16 mouse cellular contexts compared by ENCODE assay signal in genomic region chr6:142413845-142414244, GRCm38 (mm10). TPM values are rescaled to one million over a fixed set of nuclear protein-coding genes. Genes with fewer than 3 reads are reported as not detected.
DNase-seq lines count a peak whose midpoint lies in the region; ATAC-seq lines count a peak whose summit lies in the region.
"Had no signal": no experiment of that assay in that cellular context is flagged by ENCODE, and none has a peak within 500 bp of the region (broad histone marks: within the 10 kb centered on the region; RNA-seq: fewer than 3 reads in every experiment).

No protein-coding gene starts in this region.

- no peak for DNase-seq in heart, embryonic 10.5 days (ENCODE audit: low spot score)
- DNase-seq in heart, postnatal 25 days (ENCODE audit: low spot score) = no peak
- DNase-seq in spleen, adult 18-20 months = no peak
- no peak for DNase-seq in urinary bladder, adult 18-20 months (ENCODE audit: low spot score in 2 of 2)
- DNase-seq in frontal cortex, postnatal 36 days (ENCODE audit: low spot score in 2 of 2) = no peak
- DNase-seq: adrenal gland, adult 8-10 months; kidney, adult 11 months; liver, postnatal 0 days; right cerebral cortex, postnatal 25 days had no signal

- H3K9me3 ChIP-seq in heart, embryonic 10.5 days = no peaks in the 10 kb centered on the region
- H3K9me3 ChIP-seq in hindbrain, embryonic 12.5 days (replicated peaks) = no peaks in the 10 kb centered on the region
- no peaks in the 10 kb centered on the region for H3K9me3 ChIP-seq in midbrain, embryonic 15.5 days
- H3K9me3 ChIP-seq: limb, embryonic 12.5 days had no signal

- peak overlapping the region; percentile 58 for H3K4me2 ChIP-seq in hindbrain, embryonic 12.5 days (replicated peaks)
- H3K4me2 ChIP-seq in midbrain, embryonic 15.5 days = peak overlapping the region; percentile 84

- H3K9ac ChIP-seq in hindbrain, embryonic 12.5 days = no peak overlapping the region
- H3K9ac ChIP-seq in midbrain, embryonic 15.5 days = no peak overlapping the region
- H3K9ac ChIP-seq: liver, postnatal 0 days had no signal

- H3K4me1 ChIP-seq in heart, embryonic 10.5 days = peaks cover 11% of the 10 kb centered on the region
- peaks cover 11% of the 10 kb centered on the region; the same call in 1 of the 2 replicates for H3K4me1 ChIP-seq in hindbrain, embryonic 12.5 days
- peaks cover 12% of the 10 kb centered on the region for H3K4me1 ChIP-seq in midbrain, embryonic 15.5 days

- ATAC-seq in common myeloid progenitor, adult 5-6 weeks (replicated peaks; ENCODE audit: low read depth, poor library complexity, severe bottlenecking) = peak; percentile 67
- ATAC-seq in hindbrain, embryonic 12.5 days (ENCODE audit: low FRiP score) = no peak
- ATAC-seq in midbrain, embryonic 15.5 days (replicated peaks) = 0 out of 2 replicates have a peak, but pooled peaks have one; percentile 30
- ATAC-seq: liver, postnatal 0 days; Patski had no signal

- intact Hi-C loops in heart, postnatal 25 days (cut with DNase I) = no loop called here

- WGBS in heart, embryonic 10.5 days = 14% methylated on average over 12 of the region's 12 CpGs
- WGBS in hindbrain, embryonic 12.5 days = 9% methylated on average over 12 of the region's 12 CpGs
- 17% methylated on average over 12 of the region's 12 CpGs for WGBS in midbrain, embryonic 15.5 days

- H3K4me3 ChIP-seq in heart, embryonic 10.5 days = peak overlapping the region; percentile 54
- H3K4me3 ChIP-seq in hindbrain, embryonic 12.5 days = no peak overlapping the region
- peak overlapping the region; percentile 42 for H3K4me3 ChIP-seq in midbrain, embryonic 15.5 days

- no peak overlapping the region for H3K27ac ChIP-seq in heart, embryonic 10.5 days
- no peak overlapping the region for H3K27ac ChIP-seq in hindbrain, embryonic 12.5 days
- H3K27ac ChIP-seq in midbrain, embryonic 15.5 days = no peak overlapping the region
- H3K27ac ChIP-seq: limb, embryonic 12.5 days had no signal

- no peaks in the 10 kb centered on the region for H3K36me3 ChIP-seq in heart, embryonic 10.5 days
- H3K36me3 ChIP-seq in hindbrain, embryonic 12.5 days = no peaks in the 10 kb centered on the region; the same call in 1 of the 2 replicates
- H3K36me3 ChIP-seq in midbrain, embryonic 15.5 days (replicated peaks) = no peaks in the 10 kb centered on the region
- H3K36me3 ChIP-seq: limb, embryonic 12.5 days had no signal

- peaks cover 35% of the 10 kb centered on the region for H3K27me3 ChIP-seq in heart, embryonic 10.5 days (ENCODE audit: insufficient read depth, poor library complexity, severe bottlenecking)
- peaks cover 41% of the 10 kb centered on the region for H3K27me3 ChIP-seq in hindbrain, embryonic 12.5 days
- H3K27me3 ChIP-seq in midbrain, embryonic 15.5 days (replicated peaks) = peaks cover 13% of the 10 kb centered on the region
- H3K27me3 ChIP-seq: Patski had no signal

RNA-seq across cellular contexts. Expression of gene Spx, which starts 0.6 kb away (rescaled TPM):
- 0.52 and 0.83 TPM in 2 replicates for polyA plus RNA-seq in heart, embryonic 10.5 days (2016; fragmentation: Nextera tagmentation; extraction: Ambion mirVana)
- total RNA-seq in heart, postnatal 25 days (2021) = not detected
- not detected in 2 replicates for total RNA-seq in common myeloid progenitor, adult 5-6 weeks (2017)
- polyA plus RNA-seq in hindbrain, embryonic 12.5 days (2016; fragmentation: Nextera tagmentation; extraction: Ambion mirVana) = 2.9 and 6.9 TPM in 2 replicates
- 6.8 and 8.3 TPM in 2 replicates for polyA plus RNA-seq in midbrain, embryonic 15.5 days (2015; fragmentation: Nextera tagmentation; extraction: Ambion mirVana)
- polyA plus RNA-seq: heart, embryonic 16.5 days had no signal

RNA-seq across cellular contexts. Expression of gene Golt1b, which starts 26.8 kb away (rescaled TPM):
- 100 and 102 TPM in 2 replicates for polyA plus RNA-seq in heart, embryonic 10.5 days (2016; fragmentation: Nextera tagmentation; extraction: Ambion mirVana)
- 10 to 100 TPM; 15.2 to 21.6 TPM for total RNA-seq in heart, postnatal 25 days (2021)
- 34.6 and 39.5 TPM in 2 replicates for total RNA-seq in common myeloid progenitor, adult 5-6 weeks (2017)
- 95.7 and 108 TPM in 2 replicates for polyA plus RNA-seq in hindbrain, embryonic 12.5 days (2016; fragmentation: Nextera tagmentation; extraction: Ambion mirVana)
- 77.2 and 83.9 TPM in 2 replicates for polyA plus RNA-seq in midbrain, embryonic 15.5 days (2015; fragmentation: Nextera tagmentation; extraction: Ambion mirVana)

RNA-seq across cellular contexts. Expression of gene Recql, which starts 27.0 kb away (rescaled TPM):
- polyA plus RNA-seq in heart, embryonic 10.5 days (2016; fragmentation: Nextera tagmentation; extraction: Ambion mirVana) = 27.9 and 28.0 TPM in 2 replicates
- 1 to 10 TPM; 6.8 to 9.0 TPM for total RNA-seq in heart, postnatal 25 days (2021)
- total RNA-seq in common myeloid progenitor, adult 5-6 weeks (2017) = 40.9 and 46.6 TPM in 2 replicates
- 32.3 and 40.7 TPM in 2 replicates for polyA plus RNA-seq in hindbrain, embryonic 12.5 days (2016; fragmentation: Nextera tagmentation; extraction: Ambion mirVana)
- 23.7 and 26.3 TPM in 2 replicates for polyA plus RNA-seq in midbrain, embryonic 15.5 days (2015; fragmentation: Nextera tagmentation; extraction: Ambion mirVana)

RNA-seq across cellular contexts. Expression of gene Gys2, which starts 59.1 kb away (rescaled TPM):
- polyA plus RNA-seq in heart, embryonic 10.5 days (2016; fragmentation: Nextera tagmentation; extraction: Ambion mirVana) = 0.05 and 1.4 TPM in 2 replicates
- under 1 TPM in 1 of 2 experiments, not detected in 1; 0.08 TPM for total RNA-seq in heart, postnatal 25 days (2021)
- not detected in 2 replicates for total RNA-seq in common myeloid progenitor, adult 5-6 weeks (2017)
- 0.50 TPM in 1 of 2 replicates, not detected in the other for polyA plus RNA-seq in hindbrain, embryonic 12.5 days (2016; fragmentation: Nextera tagmentation; extraction: Ambion mirVana)
- polyA plus RNA-seq in midbrain, embryonic 15.5 days (2015; fragmentation: Nextera tagmentation; extraction: Ambion mirVana) = 0.06 and 0.12 TPM in 2 replicates
- polyA plus RNA-seq: cortical plate, adult 2 months; limb, embryonic 12.5 days; Patski had no signal
